Mouse (Mus musculus): ENCODE data around the gene Pear1. TPM values are rescaled to one million over a fixed set of nuclear protein-coding genes. Genes with fewer than 3 reads are reported as not detected.
"Not testable (repeated sequence)": the region's sequence is repeated elsewhere in the genome, so short reads cannot be mapped to it uniquely, and the experiment has no call there.

Pear1 gene
- total RNA-seq (2021): 1 to 10 TPM; 9.9 TPM
- long read RNA-seq, full-length matches to known transcripts: 3 of 4 reads
- long read RNA-seq, partial matches to known transcripts: 0 of 4 reads
- long read RNA-seq, other reads (novel, unspliced or antisense): 1 of 4 reads

DNA sequence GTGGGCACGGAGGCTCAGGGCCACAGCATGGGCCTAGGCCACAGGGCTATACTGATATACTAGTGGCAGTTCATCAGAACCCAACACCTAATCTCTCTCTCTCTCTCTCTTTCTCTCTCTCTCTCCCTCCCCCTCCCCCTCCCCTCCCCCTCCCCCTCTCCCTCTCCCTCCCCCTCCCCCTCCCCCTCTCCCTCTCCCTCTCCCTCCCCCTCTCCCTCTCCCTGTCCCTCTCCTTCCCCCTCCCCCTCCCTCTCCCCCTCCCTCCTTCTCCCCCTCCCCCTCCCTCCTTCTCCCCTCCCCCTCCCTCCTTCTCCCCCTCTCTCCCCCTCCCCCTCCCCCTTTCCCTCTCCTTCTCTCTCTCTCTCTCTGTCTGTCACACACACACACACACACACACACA lies at the start of gene Pear1:
Gene Pear1, minus strand, starts transcription at position 101 of the 400 bp plus-strand sequence.
- not testable (repeated sequence) for DNase-seq (ENCODE audit: low spot score in 2 of 2)

DNA sequence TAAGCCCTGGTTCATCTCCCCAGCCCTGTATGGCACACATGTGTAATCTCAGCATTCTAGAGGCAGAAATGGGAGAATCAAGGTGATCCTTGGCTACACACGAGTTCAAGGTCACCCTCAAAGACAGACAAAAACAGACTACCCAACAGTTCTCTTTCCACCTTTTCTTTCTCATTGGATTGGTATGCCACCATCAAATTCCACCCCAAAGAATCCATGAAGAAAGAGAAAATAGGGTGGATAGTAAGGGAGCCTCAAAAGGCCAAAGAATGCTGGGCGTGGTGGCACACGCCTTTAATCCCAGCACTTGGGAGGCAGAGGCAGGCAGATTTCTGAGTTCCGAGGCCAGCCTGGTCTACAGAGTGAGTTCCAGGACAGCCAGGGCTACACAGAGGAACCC lies 40.0 kb upstream of the Pear1 start:
- not testable (repeated sequence) for DNase-seq (ENCODE audit: low spot score in 2 of 2)

DNA sequence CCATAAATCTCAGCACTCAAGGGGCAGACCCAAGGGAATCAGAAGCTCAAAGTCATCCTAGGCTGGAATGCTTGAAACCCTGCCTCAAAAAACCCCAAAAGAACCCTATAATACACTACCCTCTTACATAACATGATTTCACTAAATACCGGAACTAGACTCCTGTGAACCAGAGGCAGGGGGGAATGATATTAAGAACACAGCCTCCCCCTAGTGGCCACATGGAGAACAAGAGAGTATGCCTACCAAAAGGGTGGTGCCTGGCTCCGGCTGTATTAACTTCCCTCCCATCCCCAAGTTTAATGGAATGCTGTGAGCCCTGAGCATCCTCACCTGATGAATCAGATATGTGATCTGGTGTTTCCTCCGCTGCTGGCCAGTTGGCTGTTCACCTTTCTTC lies 35.7 kb upstream of the Pear1 start:
- DNase-seq (ENCODE audit: low spot score in 2 of 2): peak; percentile 73 to 76

DNA sequence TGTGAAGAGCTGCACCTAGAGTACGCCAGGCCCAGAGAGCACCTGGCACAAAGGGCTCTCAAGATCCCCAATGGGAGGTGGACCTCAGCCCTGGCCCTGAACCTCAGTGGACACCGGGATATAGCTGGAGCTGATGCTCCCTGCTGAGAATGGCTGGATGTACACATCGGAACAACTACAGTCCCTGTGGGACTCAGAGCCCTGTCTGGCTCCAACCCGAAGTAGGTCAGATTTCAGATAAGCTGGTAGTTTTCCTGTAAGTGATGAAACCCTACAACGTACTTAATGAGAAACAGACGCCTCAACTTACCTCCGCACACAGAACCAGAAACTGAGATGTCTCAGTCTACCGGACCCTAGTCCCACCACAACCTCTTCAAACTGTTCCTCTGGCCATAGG lies 33.6 kb upstream of the Pear1 start:
- DNase-seq (ENCODE audit: low spot score in 2 of 2): no peak

DNA sequence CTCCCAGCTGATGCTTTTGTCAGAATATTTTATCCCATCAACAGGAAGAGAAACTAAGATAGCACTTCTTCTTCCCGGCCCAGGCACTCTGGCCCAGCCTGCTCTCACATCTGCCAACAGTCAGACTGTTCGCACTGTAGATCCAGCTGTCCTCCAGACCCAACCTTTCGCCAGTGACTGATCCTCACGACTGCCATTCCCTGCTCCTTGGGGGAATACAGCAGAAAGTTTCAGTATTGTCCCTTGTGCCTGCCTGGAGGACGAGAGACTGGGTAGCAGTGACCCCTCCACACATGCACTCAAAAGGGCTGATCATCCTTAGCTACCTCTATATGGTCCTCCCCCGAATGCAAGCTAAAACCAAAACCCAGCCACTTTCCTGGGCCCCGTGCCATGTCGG lies 31.8 kb upstream of the Pear1 start:
- DNase-seq (ENCODE audit: low spot score in 2 of 2): no peak

DNA sequence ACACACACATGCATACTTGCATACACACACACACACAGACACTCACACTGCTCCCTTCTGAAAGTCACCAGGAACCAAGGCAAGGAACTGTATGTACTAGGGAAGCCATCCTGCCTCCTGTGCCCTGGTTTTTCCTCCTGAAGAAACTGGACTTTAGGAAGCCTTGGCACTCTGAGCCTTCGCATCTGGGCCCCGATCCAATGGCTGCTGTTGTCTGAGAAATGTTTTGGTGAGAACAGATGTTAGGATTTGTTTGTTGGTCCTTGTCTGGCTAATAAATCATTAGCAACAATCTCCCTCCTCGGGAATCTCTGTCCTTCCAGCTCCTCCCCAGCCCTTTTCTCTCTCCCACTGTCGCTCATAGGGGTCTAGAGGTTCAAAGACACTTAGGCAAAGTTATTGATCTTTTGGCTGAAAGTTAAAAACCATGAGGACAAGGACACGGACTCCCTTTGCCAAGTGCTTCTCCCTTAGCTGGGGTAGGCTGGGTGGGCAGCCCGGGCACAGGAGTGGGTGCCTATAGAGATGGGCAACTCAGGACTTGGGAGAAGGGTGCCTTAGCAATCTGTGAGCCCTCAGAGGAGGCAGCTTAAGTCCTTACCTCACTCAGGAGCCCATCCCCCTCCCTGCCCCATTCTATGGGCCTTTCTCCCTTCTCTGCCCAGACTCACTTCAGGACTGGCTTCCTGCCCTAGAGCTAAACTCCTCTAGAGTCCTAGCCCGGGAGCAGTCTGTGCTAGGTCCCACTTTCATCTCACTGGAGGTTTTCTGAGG lies 30.9 kb upstream of the Pear1 start:
- DNase-seq (ENCODE audit: low spot score in 2 of 2): peak in 1 of 2 experiments; percentile 22

DNA sequence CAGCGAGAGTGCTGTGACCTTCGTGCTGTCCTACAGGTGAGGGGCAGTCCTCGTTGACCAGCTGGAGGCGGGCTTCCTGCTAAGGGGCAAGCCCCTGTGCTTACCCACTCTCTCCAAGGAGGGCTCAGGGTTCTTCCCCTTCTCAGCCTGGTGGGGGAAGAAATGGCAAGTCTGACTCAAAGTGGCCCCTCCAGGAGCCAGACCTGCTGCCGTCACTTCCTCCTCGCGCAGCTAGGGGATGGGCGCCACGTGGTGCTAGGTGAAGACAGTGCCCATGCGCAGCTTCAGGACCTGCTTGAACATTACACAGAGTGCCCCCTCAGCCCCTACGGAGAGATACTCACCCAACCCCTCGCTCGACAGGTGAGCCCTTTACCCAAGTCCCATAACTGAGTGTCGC lies 25.0 kb upstream of the Pear1 start:
- DNase-seq (ENCODE audit: low spot score in 2 of 2): no peak

DNA sequence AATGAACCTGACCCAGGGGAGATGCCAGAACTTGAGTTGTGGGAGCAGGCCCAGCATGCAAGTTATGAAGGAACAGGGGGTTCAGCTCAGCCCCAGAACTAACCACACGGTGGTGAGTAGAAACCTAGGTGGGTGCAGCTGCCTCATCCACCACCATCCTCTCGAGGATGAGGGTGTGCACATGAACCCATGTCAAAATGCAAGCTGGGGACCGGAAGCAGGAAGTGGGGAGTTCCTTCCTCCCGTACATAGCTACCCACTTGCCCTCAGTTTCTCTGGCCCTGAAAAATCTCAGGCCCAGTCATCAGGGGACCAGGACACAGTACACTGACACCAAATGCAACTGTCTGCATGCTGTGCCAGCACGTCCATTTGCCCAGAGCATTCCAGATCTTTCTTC lies 23.6 kb upstream of the Pear1 start:
- DNase-seq (ENCODE audit: low spot score in 2 of 2): no peak

DNA sequence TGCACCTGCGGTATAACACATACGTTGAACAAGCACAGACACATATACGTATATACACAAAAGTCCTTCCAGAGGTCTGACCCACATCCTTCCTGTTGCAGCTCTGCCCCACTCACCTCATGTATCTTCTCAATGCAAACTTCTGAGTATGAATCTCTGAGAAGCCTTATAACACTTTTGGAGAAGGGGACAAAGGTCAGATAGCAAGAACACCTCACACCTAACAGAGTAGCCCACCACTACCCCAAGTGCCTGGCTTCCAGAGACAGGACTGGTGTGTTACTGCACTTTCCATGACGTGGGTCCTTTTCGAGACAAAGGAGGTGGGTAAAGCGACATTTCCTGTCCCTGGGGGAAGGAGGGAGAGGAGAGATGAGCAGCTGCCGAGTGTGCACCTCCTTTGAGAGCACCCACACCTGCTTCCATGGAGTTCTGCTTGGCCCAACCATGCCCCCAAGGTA lies 22.6 kb upstream of the Pear1 start, which contains the start of gene Sh2d2a:
Gene Sh2d2a, plus strand, starts transcription at position 106 of the 461 bp plus-strand sequence.
- no peak for DNase-seq (ENCODE audit: low spot score in 2 of 2)

DNA sequence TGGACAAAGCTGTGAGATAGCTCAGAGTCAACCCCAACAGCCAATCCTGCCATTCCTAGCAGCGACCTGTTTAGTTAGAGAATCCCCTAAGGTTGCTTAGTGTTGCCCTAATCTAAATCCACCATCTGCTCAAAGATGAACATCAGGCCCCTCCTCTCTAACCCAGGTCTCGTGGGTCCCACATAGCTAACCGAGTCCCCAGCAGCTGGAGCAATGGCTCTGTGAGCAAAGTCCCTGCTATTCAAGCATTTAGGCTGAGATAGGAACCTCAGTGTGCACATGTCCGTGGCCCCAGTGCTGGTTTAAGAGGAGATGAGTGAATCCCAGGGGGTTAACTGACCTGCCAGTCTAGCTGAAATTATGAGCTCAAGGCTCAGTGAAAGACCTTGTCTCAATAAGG lies 22.1 kb upstream of the Pear1 start:
- no peak for DNase-seq (ENCODE audit: low spot score in 2 of 2)

DNA sequence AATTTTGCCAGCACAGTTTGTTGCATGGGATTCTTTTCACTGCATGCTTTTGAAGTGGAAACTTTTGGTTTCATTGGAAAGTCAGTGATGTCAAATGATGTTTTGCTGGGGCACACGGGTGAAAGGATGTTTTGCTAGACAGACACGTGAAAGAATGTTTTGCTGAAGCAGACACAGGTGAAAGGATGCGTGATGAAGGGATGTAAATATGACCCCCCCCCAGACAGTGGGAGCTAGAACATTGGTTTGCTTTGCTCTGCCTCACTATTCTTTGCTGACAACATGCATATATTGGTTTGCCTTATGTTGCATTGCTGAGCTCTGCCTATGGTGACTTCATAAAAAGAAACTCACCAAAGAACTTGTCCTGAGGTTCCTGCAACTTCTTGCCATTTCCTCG lies 20.9 kb upstream of the Pear1 start:
- DNase-seq (ENCODE audit: low spot score in 2 of 2): no peak

DNA sequence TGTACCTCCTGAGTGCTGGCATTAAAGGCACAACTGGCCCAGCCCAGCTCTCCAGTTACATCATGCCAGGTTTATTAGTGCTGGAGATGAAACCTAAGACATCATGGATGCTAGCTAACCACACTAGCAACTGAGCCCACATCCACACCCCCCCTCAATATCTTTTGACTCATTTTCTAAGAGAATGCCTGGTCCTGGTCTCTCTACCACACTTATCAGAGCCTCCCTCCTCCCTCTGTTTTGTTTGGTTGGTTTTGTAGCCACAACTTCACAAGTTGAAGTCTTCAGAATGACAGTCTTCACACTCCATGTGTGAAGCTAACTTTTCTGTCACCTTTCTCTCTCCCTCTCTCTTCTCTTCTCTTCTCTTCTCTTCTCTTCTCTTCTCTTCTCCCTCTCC lies 16.8 kb upstream of the Pear1 start:
- DNase-seq (ENCODE audit: low spot score in 2 of 2): no peak

DNA sequence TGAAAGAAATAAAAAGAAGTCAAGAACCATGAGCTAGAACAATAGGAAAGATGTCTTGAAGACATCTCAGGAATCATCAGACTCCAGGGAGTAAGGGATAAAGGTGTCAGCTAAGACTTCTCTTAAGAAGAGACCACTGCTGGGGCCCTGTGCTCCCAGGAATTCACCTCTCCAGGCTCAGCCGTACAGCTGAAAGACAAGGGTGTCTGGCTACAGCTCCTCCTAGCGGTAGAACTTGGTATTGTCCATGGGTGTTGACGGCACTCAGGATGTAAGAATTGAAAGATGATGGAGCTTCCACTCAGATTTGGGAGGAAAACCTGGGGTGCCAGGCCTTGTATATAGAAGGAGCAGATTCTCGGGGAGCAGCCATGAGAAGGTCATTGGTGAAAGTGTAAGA lies 14.5 kb upstream of the Pear1 start:
- DNase-seq (ENCODE audit: low spot score in 2 of 2): peak; percentile 85 to 86

DNA sequence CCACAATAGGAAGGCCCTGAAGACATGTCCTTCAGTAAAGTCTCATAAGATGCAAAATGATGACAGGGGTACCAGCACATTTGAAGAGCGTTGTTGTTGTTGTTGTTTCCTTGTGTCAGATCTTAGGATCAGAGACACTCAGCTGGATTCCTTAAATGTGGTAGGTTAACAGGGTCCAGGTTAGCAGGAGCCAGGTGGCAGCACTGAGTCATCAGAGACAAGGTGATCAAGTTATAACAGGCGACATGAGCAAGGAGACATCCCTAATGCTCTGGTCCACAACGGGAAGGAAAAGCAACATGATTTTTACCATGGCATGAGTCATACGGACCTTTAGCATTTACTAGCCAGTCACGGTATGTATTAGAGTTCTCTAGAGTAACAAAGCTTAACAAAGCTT lies 9.4 kb upstream of the Pear1 start:
- DNase-seq (ENCODE audit: low spot score in 2 of 2): no peak

DNA sequence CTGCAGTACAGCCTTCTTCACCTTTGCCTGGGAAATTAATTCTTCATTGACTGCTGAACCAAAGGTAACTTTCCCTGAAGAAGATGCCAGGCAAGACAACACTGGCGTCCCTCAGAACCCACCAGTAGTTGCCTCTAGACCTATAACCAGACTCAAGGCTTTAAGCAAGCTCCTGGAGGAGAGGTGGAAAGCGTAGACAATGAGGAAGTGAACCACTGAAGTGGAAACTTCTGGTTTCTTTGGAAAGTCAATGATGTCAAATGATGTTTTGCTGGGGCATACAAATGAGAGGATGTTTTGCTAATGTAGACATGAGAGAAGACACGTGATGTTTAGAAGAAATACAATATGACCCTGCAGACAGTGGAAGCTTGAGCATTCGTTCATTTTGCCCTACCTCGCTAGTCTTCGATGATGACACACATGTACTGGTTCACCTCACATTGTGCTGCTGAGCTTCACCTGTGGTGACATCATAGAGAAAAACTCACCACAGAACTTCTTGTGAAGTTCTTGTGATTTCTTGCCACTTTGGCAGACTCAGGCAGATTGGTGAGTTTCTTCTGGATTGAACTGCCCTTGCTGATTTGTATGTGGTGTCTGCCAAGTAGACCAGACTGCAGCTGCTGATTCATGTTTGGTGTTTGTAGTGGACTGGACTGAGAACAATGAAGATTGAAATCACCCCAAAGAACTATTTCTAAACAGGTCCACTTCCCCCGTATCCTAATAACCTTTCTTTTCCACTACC lies 8.2 kb upstream of the Pear1 start:
- no peak for DNase-seq (ENCODE audit: low spot score in 2 of 2)

DNA sequence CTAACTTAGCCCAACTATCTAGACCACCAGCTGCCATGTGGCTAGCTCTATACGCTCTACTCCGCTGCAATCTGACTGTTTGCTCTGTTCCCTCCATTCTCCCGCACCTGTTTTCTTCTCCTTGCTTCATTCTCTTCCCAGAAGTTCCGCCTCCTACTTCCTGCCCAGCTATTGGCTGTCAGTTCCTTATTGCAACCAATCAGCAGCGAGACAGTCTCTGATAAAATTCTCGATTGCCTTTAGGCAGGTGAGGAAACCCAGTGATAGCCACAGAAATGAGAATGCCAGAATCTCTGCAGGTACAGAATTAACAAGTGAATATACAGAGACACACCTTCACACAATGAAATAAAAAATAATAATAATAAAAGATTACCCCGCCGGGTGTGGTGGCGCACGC lies 4.9 kb upstream of the Pear1 start:
- DNase-seq (ENCODE audit: low spot score in 2 of 2): no peak

DNA sequence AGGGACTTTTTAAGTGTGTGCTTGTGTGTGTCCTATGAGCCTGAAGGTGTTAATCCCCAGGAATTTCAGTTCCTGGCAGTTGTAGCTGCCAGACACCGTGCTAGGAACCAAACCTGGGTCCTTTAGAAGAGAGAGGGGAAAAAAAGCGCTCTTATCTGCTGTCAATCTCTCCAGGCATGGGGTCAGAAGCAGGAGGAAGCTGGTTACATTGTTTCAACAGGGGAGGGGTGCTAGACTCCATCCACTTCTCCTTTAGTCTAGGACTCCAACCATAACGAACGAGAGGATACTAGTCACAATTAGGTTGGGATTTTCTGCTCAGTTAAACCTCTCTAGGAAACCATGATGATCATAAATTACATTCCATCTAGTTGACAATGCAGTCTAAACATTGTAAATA lies 4.3 kb upstream of the Pear1 start:
- DNase-seq (ENCODE audit: low spot score in 2 of 2): no peak

DNA sequence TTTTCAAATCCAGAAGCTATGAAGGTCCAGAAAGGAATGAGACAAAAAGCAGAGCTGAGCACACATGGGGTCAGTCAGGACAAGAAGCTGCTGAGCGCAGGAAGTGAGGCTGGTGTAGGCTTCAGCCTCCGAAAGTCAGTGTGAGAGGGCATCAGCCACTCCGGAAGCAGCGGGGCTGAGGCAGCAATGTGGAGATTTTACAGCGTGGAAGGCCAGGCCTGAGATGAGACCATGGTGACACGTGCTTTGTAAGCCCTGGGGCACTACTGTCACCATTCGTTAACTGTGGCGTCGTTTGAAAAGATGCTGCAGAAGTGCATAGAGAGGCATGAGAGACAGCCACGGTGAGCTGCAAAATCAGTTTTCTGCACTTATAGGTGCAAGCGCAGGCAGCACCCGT lies 5.9 kb downstream of the Pear1 start:
- DNase-seq (ENCODE audit: low spot score in 2 of 2): no peak

DNA sequence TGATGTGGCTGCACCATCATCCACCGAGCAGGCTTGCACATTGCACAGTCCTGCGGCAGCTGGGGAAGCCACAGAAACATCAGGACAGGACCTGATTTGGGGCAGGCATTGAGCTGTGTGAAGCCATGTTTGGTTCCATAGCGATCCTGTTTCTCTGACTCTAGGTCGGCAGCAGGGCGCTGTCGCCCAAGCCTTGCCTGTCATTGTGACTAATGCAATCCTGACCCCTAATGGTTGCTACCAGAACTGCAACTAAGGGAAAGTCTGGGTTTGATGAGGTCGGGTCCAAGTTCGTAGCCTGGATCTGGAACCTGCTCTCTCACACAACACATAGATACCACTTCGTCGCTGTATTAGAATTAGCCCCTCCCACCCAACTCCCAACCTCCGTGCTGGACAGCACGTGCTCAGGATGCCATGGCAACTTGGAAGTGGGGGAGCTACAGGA lies 7.4 kb downstream of the Pear1 start:
- peak; percentile 74 to 75 for DNase-seq (ENCODE audit: low spot score in 2 of 2)

DNA sequence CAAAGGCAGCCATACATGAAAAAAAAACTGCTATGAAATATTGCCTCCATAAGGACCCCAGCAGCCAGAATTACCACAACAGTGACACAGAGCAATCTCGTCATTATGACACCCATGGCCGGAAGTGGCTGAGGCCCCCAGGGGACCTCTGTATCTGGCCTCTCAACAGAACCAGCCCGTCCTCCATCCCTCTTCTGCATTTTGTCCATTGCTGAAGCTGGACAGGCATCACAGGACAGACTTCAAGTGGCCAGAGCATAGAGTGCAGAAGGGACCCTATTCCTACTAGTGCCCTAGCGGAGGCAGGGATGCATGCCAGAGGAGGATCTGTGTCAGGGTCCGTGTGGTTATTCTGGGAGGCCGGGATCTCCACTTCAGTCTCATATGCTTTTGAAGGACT lies 7.9 kb downstream of the Pear1 start:
- DNase-seq (ENCODE audit: low spot score in 2 of 2): no peak

DNA sequence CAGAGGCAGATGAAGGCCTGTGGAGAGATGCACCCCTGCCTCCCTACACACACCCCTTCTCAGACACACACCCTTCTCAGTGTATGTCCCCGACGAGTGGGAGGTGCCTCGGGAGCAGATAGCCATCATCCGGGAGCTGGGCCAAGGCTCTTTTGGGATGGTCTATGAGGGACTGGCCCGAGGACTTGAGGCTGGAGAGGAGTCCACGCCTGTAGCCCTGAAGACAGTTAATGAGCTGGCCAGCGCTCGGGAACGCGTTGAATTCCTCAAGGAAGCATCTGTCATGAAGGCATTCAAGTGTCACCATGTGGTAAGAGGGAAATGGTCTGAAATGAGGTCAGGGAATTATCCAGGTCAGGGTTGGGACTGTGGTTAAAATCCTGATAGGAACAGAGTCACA lies 11.2 kb downstream of the Pear1 start:
- DNase-seq (ENCODE audit: low spot score in 2 of 2): no peak

DNA sequence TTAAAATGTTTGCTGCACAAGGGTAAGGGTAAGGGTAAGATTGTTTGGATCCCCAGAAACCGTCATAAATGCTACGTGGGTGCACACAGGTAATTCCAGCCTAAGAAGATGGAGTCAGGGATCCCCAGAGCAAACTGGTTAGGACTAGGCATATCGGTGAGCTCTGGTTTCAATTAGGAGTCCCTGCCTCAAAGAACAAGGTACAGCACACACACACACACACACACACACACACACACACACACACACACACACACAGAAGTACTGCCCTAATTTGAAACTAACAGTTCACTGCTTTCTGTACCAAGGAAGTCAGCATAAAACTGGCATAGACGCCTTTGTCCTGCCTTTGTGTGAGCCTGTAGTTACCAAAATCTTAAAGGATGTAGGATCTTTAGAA lies 11.7 kb downstream of the Pear1 start:
- no peak for DNase-seq (ENCODE audit: low spot score in 2 of 2)
